Mouse (Mus musculus): ENCODE results near the gene Grap2.

- TF ChIP-seq TAL1 (IDR thresholded peaks at IDR 0.05; ENCODE audit: low read length) (no peak), GATA1 (IDR thresholded peaks at IDR 0.05; ENCODE audit: low read length) (no peak)
Observed at GRCm38 (mm10) chr15:80673337-80674095, 101.1 kb downstream of the Grap2 start.
